Mouse (Mus musculus) frontal cortex, adult (tissue): ENCODE measurements at regions not wholly inside any gene's neighbourhood (a gene's known extent, or its start where the extent isn't known, plus 50 kb on each side); places are given as distances from the start of the nearest gene placed in this dataset.
A peak's percentile ranks its signal among the peaks of the same experiment; 100 is the strongest.

Source experiments
- ATAC-seq: cut with Nextera tagmentation; 2 replicates; pipeline ENCODE4 v1.9.2; 2017; ENCODE audit warnings: mild to moderate bottlenecking, moderate library complexity, mixed read lengths; ENCODE audit not compliant: low TSS enrichment

DNA sequence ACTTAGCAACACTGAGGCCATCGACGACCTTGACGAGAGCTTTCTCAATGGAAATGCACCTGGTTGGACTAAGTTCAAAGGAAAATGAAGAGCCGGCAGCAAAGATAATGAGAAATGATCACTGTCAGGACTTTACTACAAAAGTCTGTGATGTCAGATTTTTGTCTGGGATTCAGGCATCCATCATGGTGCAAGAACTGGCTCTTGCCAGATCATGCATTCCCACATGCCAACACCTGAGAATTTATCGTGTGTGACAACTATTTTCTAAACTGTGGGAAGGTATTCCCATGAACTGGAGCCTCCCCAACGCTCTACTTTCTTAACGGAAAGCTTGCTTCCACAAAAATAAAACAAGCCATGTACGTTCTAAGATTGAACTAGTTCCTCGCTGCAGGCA, 58.1 kb downstream of the Irx6 start:
- ATAC-seq: no peak

DNA sequence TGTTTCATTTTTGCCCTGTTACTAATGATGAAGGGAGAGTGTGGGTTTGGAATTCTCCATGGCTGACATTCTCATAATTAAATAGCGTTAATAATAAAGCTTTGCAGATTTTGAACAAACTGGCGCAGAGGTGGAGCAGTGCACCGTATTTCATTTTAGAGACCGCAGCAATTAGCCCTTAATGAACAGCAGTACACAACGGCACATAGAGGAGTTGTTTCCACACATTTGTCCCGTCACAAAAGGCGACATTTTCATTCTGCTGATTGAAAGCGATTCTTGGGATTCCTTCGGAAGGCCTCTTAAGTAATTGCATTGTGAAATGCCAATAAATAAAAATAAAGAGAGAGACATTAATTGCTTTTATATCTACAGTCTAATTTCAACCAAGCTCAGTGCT, 61.6 kb downstream of the Irx6 start:
- ATAC-seq: no peak

DNA sequence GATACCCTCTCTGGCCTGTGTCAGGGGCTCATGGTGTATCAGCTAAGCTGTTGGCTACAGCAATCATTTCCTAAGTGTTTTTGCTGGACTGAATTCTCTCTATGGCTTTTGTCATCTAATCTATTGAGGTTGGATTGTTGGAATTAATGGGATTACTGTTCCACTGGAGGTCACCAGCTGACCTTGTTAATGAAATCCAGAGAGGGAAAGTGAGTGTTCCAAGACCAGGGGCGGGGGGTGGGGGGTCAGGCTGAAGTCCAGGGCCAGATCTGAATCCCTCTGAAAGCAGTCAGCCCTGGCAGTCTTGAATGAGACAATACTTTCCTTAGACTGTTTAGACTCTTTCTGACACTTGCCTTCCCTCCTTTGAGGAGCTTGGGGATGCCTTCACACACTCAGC, 64.0 kb downstream of the Irx6 start:
- no peak for ATAC-seq

DNA sequence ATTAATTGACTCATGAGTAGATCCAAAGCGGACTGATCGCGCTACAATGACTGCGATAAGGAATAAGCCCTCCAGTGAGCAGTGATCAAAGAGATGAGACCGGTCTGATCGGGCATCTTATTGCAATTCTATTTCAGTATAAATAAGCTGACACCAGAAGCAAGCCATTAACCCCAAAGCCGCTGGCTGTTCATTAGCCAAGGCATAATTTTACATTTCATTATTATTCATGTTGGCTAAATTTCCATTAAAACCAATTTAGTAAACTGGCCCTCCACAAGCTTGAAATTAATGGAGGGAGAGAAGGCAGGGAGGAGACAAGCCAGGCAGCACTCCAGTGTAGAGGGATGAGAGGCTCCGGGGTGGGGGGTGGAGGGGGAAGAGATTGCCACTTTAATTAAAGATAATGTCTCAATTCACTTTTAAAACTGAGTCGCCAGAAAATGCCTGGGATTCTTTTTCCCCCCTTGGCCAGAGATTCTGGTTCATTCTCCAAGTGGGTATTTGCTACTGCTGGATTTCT, 66.3 kb downstream of the Irx6 start:
- ATAC-seq: no peak

DNA sequence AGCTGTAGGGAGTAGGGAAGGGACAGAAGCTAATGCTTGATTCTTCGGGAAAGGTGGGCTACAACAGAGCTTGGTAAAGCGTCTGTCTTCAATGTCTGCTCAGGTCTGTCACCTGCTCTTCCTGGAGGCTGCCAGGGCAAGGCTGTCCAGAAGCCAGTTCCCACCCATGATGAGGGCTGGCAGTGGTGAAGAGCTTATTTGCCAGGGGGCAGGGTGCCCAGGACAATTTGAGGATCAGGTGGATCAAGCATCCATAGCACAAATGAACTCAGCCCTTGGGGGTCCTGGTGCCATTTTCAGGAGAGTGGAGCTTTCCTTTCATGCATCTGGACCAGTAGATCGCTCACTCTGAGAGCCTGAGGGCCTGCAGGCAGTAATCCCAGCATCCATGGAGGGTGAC, 67.7 kb downstream of the Irx6 start:
- no peak for ATAC-seq

DNA sequence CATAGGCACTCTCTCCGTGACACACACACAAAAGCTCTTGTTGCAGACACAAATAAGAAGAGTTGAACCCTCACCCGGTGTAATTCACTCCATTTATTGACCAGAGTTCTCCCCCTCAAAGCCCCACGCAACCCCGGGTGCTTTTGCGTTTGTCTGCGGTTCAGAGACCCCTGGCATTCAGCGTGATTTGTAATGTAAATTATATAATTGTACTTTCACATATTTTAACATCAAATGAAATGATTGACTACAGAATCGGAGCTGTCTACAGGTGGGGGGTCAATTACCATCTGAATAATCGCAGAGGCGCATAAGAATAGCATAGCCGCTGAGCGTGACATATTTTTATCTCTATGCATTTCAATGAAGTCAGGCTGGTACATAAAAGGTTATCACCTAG, 69.0 kb downstream of the Irx6 start:
- ATAC-seq: no peak

DNA sequence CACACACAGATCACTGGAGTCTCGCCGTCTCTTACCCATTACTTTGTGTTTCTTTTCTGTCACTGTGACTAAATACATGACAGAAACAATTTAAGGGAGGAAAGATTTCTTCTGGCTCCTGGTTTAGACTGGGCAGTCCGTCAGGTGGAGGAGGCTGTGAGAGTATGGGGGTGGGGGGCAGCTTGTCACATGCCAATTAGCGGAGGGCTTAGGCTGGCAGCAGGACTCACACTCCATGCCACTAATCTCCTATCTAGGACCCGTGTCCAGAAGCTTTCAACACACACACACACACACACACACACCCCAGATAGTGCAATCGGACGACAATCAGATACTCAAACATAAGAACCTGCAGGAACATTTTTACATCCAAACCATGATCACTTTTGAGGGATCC, 73.0 kb downstream of the Irx6 start:
- ATAC-seq: no peak

DNA sequence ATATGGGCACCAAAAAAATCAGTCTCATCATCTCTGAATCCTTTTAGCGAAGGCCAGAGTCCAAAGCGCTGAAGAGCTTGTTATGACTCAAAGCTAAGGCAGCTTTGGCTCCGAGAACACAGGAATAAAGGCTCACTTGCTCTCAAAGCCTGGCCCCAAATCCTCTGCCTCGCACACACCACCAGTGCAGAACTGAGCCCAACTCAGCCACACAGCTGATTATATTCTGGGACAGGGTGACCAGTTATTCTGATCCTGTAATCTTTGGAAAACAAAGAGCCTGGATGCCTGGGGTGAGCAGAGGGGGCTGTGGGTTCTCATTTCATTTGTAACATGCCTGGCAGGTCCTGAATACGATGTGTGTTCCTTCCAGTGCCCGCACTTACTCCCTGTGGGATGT, 73.9 kb downstream of the Irx6 start:
- peak; percentile 62; the same call in 1 of the 2 replicates for ATAC-seq

DNA sequence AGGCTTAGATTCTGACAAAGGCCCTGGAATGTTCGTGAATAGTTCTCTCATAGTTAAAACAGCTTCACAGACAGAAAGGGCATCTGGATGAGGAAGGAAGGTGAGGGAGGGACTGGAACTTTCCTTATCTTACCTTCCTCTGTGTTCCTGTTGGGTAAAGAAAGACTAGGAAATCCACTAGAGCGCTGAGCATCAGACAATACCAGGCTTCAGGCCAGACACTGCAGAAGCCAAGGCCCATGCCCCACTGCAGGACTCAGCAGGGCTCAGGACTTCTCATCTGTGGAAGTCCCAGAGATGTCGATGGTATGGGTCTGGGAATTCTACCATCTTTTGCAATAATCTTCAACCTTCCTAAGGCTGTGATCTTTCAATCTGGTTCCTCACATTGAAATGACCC, 67.2 kb upstream of the Mmp2 start:
- no peak for ATAC-seq

DNA sequence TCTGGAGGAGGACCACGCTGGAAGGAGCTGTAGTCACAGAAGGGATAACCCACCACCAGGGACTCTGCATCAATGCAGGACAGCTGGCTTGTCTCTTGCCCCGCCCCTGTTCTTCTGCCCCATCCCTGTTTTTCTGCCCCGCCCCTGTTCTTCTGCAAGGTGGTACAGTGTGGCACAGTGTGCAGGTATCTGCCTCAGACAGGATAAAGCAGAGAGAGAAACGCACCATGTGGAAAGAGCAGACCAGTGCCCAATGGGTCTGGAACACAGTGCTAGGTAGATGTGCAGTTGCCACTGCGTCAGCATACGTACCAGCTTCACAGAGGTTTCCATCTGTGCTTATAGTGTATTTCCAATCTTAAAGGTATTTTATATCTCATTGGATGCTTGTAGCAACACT, 66.2 kb upstream of the Mmp2 start:
- no peak for ATAC-seq

DNA sequence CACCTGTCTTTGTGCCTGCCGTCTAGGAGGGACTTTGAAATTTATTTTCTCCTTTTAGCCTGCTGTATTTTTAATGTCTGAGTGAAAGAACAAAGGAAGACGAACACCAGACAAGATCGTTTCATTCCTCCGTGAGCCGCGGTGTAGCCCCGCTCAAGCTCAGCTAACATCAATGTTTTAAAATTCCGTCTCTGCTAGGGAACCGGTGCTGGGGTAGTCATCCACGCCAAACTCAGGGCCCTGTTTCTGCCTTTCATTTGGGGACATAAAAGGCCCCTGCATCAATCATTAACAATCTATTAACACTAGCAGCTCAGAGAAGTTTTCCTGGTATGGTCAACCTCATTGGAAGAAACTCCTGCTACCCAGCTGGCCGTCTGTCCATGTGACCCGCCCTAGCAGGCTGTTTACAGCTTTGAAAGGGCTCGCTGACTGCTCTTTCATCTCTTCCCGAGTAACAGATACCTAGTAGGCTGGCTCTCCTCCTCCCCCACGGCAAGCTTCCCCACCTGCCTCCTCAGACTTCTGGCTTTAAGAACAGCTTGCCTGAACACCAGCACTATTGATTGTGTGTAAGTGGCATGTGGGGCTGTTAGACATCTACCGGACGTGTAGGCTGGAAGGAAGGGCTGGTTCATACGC, 65.0 kb upstream of the Mmp2 start:
- ATAC-seq: no peak

DNA sequence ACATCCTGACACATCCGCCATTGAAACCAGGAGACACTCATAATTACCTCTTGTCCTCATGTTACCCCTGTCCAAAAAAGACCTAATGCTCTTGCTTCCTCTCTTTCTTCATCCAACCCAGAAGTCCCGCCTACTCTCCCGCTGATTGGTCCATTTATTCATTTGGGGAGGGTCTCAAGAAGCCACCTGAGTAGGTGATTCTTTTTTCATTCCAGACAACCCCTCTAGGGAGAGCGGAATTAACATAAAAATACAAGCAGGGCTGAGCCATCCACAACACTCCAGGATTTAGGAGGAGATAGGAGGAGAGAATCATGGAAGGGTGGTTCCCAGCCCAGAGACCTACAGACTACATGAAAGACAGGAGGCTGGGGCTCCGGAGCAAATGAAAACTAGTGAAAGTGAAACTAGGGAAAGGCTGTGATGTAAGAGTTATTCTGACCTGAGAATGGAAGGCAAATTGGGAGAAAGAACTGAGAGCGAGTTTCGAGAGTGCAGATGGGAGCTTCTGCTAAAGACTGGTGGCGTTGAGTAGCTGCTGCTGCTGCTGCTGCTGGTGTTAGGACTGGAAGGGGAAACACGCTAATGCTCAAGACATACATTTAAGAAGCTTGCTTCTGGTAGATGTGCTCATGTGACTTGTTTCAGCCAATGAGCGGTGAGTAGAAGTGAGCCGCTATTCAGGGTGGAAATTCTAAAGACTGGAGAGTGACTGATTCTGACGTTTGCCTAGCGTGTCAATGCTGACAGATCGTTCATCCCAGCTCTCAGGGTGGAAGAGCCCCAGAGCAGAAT, 55.0 kb upstream of the Mmp2 start:
- ATAC-seq: peak; percentile 80

DNA sequence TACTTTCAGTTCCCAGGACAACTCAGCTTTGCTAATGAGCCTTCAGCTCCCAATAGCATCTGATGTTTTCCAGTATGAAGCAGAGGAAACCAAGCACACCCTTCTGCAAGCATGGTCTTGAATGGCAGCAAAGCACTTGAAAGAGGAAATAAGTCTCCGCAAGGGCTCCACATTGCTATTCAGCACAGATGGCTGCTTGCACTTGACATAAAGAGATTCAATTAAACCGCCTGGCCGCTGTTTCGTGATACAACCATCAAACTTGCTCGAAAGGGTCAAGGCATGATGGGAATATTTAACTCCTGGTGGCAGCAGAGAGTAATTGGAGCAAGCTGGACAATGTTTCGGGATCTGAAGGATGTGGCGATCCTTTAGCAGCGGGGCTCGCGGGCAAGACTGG, 54.3 kb upstream of the Mmp2 start:
- ATAC-seq: no peak

DNA sequence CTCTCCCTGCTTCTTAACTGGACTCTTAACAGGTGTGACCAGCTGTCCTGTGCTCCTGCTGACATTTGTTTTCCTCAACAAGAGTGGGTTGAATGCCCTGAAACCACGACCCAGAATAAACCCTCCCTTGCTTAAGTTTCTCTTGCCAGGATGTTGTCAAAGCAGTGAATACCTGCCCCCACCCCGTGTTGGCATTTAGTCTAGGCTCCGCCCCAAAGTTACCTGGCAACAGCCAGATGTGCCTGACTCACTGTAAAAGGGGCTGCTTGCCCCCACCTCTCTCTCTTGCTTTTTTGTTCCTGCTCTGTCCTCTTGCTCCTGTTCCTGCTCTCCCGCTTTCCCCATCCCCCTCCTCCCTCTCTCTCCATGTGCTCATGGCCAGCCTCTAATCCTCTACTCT, 51.9 kb upstream of the Mmp2 start:
- no peak for ATAC-seq

DNA sequence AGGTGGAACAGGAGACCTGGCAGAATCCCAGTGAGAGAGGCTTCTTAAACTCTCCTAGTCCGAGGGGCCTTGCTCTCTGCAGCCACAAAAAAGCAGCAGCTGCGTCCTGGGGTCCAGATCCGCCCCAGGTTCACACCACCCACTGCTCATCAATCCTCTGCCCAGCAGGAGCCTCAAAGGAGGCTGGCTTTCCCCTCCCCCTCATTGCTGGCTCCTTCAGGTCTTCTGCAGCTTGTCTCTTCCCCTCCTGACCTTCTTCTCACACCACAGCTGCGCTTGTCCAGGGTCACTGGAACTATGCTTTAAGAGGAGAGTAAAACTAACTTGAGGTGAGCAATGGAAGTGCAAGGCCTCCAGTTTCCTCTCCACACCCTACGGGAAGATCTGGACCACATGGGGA, 50.0 kb upstream of the Mmp2 start:
- no peak for ATAC-seq
